Mouse (Mus musculus): ENCODE results near the gene Prim2. TPM values are rescaled to one million over a fixed set of nuclear protein-coding genes. Genes with fewer than 3 reads are reported as not detected.

Gene Prim2
- polyA plus RNA-seq, 3 experiments from 2014 or later = 19.3 to 43.6 (median 26.0) TPM

DNA sequence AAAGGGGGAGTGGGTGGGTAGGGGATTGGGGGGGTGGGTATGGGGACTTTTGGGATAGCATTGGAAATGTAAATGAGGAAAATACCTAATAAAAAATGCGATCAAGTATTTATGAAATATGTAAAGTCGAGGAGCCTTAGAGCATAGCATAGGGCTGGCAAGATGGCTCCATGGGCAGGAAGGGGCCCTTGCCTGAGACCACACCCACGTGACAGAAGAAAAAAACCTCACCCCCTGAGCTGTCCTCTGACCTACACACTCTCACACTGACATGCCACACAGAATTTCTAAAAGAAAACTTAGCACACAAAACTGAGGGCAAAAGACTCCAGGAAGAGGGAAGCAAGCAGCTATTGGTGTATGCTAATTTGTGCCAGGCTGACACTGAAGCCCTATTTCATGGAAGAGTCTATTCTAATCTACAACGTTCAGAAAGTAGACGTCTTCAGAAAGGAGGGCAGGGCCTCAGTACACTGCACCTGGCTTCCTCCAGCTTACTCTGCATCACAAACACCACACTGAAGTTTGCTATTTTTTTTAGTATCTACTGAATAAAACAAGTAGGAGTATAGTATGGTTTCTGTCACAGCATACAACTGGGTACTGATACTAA is 65.4 kb downstream of the Prim2 start:
- ATAC-seq = no peak

GRCm38 (mm10) chr1:33599698-33600097 is 69.9 kb downstream of the Prim2 start:
- no peak for ATAC-seq

GRCm38 (mm10) chr1:33599019-33599667 is 70.5 kb downstream of the Prim2 start:
- ATAC-seq = no peak

DNA sequence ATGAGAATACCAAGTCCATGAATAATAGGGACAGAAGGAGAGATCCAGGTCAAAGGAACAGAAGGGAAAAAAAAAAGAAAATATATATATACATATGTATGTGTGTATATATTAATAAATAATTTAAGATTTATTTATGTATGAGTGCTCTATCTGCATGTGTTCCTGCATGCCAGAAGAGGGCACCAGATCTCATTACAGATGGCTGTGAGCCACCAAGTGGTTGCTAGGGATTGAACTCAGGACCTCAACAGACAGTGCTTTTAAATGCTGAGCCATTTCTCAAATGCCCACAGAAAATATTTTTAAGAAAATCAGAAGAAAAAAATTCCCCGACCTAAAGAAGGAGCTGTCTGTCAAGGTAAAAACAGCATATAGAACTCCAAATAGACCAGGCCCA is 72.6 kb downstream of the Prim2 start:
- no peak for ATAC-seq

DNA sequence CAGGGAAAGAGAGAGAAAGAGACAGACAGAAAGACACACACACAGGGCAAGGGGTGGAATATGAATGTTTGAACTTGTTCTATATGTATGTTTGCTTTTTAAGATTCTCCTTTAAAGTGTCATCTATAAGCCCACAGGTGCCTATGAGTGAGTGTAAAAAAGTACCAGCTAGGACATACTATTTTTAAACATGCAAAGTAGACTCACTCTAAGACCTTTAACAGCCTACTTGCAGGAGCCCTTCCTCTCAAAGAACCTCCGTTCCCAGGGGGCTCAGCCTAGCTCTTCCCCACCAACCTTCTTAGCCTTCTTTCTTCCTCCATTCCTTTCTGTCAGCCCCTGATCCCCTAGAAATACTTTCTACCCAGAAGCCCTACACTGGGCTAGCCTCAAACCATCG is 73.7 kb downstream of the Prim2 start:
- no peak for ATAC-seq

DNA sequence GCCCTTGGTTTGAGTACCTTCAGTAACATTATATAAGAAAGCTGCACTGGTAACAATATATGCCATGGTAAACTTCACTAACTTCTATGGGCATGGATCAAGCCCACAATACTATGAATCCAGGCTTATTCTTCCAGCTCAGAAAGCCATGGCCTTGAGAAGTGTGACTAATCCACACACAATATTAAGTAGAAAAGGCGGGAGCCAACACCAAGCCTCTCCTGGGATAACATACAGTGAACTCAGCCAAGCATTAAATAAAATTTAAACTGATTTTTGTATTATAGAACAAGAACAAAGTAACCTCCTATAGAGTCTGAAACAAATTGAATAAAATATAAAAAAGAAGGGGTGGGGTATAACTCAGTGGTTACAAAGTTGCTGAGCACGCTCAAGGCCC is 74.6 kb downstream of the Prim2 start:
- no peak for ATAC-seq

- no peak for ATAC-seq
These were observed 75.7 kb downstream of the Prim2 start for GRCm38 (mm10) chr1:33593718-33594388.

DNA sequence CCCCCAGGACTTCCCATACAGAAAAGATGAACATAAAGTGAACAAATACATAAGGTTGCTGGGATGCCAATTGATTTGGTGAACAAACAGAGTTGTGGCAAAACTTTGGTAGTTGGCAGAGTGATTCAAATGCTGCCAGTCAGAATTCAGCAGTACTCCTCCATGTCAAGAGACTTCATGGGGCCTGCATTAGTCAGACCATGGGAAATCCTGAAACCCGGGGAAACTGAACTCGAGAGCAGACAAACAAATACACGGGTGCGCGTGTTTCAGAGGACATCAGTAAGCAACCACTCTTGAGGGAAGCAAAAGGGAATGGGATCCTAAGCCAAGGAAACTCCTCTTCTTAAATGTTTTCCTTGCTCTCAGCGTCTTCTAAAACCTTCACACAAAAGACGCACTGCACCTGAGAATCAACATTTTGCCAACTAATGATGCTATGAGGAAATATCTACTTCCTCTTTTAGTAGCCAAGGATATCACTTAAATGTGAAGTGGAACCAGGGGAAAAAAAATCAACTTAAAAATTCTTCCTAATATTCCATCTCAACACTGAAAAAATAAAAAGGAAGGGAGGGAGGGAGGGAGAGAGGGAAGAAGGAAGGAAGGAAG is 77.5 kb downstream of the Prim2 start:
- no peak for ATAC-seq

DNA sequence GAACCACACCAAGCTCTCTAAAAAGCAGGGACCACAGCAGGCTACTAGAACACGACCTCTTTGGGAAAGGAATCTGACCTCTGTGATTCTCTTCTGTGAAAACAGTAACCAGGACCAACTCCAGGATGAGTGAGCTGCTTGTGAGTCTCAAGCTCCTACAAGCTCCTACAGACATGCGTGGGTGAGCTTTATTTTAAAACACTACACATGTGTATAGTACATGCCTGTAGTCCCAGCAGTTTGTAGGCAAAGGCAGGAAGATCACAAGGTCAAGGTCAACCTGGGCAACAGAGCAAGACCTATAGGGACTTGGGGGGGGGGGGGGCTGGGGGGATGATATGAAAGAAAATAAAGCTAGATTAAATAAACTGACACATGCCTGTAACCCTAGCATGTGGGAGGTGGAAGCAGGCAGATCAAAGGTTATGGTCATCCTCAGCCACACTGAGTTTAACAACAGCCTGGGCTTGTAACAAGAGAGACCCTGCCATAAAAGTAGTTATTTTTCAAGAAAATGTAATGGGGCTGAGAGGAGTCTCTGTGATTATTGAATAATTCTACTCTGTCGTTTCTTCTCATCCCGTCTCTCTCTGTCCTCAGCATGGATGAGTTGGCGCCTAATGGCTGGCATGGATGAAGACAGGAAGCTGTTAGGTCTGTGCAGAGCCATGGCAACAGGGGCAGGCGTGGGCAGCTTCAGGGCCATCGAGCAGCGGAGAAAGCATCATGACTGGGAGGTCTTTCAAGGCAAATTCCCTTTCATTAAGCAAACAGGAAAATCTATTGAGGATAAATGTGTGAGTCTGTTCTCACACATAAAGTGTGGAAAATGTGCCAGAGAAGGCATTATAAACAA is 78.8 kb downstream of the Prim2 start:
- ATAC-seq = no peak

DNA sequence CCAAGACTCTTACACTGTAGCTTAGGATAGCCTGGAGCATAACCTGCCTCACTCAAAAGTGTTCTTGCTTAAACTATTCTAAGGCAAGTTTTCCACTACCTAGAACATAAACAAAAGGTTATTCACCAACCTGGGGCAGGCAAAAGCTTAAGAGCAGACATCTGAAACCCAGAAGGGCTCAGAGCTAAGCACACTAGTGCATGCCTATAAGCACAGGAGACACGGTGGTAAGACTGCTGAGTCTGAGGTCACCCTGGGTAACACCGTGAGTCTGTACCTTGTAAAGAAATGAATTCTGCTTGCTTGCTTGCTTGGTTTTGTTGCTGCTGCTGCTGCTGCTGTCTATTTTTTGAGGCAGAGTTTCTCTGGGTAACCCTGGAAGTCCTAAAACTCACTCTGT is 80.1 kb downstream of the Prim2 start:
- no peak for ATAC-seq

DNA sequence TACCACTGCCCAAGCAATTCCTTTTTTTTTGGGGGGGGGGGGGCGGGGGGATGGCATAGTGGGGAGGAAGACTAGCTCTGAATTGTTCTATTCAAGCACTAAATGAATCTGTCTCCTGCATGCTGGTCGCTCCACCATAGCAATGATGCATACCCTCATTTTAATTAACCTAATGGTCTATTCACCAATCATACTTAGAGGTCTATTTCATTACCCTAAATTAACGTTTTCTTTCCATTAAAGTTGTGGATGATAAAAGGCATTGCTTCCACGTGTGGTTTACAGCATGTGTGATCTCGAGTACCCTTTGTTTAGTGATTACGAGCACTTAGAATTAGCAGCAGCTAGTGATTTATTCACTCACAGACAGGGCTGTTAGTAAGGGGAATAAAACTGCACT is 81.0 kb downstream of the Prim2 start:
- ATAC-seq = no peak

- no peak for ATAC-seq
These were observed 85.0 kb downstream of the Prim2 start for GRCm38 (mm10) chr1:33584590-33584978.

- no peak for ATAC-seq
These were observed 85.6 kb downstream of the Prim2 start for GRCm38 (mm10) chr1:33583817-33584589.

DNA sequence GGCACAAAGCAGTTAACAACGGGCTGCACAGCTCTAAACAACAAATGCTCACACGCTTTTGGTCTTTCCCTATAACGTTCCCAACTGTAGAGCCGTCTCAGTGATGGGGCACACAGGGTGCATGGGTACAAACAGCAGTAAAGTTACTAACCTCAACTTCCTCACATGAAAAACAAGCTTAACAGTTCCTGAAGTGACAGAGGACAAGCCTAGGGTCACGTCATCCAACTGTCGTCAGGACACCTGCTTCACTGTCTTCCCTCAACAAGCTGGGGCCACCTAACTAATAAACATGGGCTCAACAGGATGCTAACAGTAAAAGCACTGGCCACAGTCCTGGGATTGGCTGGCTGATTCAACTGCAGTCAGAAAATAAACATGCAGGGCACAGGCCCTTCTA is 91.0 kb downstream of the Prim2 start:
- peak; percentile 56 for ATAC-seq

- ATAC-seq = no peak
These were observed 95.1 kb downstream of the Prim2 start for GRCm38 (mm10) chr1:33574459-33574858.

DNA sequence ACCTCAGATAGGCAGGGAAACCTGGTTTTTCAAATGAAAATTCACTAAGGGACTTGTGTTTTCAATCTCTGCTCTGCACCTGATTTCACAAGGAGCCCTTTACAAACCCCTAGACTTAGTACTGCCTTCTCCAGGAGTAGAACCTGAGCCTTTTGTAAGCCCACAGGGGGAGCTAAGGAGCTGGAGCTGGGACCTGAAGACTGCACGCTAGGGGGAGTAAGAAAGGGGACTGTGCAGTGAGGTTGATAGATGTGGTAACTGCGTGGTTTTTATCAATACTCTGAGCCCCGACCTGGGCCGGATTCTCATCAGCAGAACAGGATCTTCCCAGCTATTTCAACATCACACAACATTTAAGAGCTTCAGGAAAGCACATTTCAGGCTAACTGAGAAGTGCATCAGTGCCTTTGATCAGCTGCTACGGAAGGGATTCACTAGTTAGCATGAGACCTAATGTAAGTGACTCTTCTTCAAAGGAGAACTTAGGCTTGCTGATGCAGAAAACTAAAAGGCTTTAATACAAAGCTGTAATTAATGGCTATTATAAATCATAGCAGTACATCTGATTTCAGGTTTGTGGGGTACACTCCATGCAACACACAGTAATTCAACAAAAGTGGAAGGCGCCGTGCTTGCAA is 103.7 kb downstream of the Prim2 start:
- peak; percentile 63 for ATAC-seq

DNA sequence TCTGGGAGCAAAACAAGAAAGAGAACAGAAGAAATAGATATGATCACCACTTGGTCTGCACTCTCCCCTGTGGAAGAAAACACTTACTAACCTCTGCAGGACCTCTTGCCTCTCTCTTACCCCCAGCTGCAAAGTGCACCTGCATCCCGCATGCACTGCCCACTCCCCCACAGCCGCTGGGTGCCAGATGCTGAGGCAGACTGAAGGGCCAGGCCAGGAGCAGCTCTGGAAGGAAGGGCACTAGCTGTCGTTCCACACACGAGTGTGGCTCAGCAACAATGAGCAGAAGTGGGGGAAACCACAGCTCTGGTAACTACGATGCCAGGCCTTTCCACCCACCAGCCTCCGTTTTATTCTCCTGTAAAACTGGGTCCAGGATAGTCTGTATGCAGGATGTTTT is 105.6 kb downstream of the Prim2 start:
- ATAC-seq = no peak

DNA sequence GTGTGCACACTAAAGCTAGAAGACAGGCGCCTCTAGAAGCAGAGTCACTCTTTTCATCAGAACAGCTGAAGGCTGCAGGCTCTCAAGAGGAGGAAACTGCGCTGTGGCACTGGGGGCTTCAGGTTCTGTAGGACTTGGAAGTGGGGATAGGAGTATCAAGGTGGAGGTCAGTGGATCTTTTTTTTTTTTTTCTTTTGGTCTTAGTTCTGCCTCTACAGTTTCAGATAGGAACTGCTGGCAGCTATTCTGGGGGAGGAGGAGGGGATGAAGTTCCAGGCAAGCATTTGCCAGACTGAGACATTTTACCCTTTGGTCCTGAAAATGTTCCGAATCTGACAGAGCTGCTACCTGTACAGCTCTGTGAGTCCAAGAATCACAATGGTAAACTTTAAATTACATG is 106.0 kb downstream of the Prim2 start:
- ATAC-seq = no peak

- ATAC-seq = no peak
These were observed 113.0 kb downstream of the Prim2 start for GRCm38 (mm10) chr1:33556638-33557037.

- no peak for ATAC-seq
These were observed 114.0 kb downstream of the Prim2 start for GRCm38 (mm10) chr1:33555626-33556025.

DNA sequence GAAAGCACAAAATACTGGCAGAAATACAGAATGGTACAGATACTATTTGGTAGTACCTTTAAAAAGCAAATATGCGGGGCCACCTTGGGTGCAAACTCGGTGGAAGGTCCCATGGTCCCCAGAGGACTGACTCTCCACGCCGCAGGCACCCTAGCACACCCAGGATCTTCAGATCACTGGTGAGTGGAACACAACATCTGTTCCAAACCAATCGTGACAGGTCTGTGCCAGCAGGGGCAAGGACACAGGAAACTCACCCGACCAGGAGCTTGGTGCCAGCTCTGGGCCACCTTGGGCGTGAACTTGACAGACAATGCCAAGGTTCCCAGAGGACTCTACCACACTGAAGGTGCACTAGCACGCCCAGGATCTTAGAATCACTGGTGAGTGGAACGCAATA is 118.2 kb downstream of the Prim2 start:
- no peak for ATAC-seq

GRCm38 (mm10) chr1:33541708-33542107 is 127.9 kb downstream of the Prim2 start:
- ATAC-seq = no peak

Data from inflammation-experienced regulatory T-cells, adult 6 months (primary cell).